Mouse (Mus musculus) heart, embryonic 11.5 days (tissue): ENCODE results near the gene Cog7. TPM values are rescaled to one million over a fixed set of nuclear protein-coding genes. Genes with fewer than 3 reads are reported as not detected.

Experiments
- ATAC-seq: fragments of 200-750 bp; cut with Nextera tagmentation; replicated peaks from 2 replicates; pipeline ENCODE4 v1.8.0; 2017; ENCODE audit warnings: moderate library complexity; ENCODE audit not compliant: insufficient number of reproducible peaks, low FRiP score, low TSS enrichment
- H3K27ac ChIP-seq: fragments of 300-500 bp; sonication (generic); 2 replicates; pipeline ENCODE4 v1.5.1; 2014; ENCODE audit warnings: mild to moderate bottlenecking, low read depth, low read length
- H3K27me3 ChIP-seq: fragments of 300-500 bp; sonication (generic); 2 replicates; pipeline ENCODE4 v1.6.1; 2014; ENCODE audit warnings: mild to moderate bottlenecking, low read length, mixed read lengths; ENCODE audit not compliant: control insufficient read depth, insufficient read depth
- H3K36me3 ChIP-seq: fragments of 300-500 bp; sonication (generic); 2 replicates; pipeline ENCODE4 v1.6.1; 2014; ENCODE audit warnings: mild to moderate bottlenecking, low read length, moderate library complexity, mixed read lengths; ENCODE audit not compliant: control insufficient read depth, insufficient read depth
- H3K4me1 ChIP-seq: fragments of 300-500 bp; sonication (generic); 2 replicates; pipeline ENCODE4 v1.6.1; 2014; ENCODE audit warnings: low read length; ENCODE audit not compliant: control insufficient read depth, insufficient read depth
- H3K4me2 ChIP-seq: fragments of 300-500 bp; sonication (generic); 2 replicates; pipeline ENCODE4 v1.6.1; 2014; ENCODE audit warnings: mild to moderate bottlenecking, moderate library complexity
- H3K4me3 ChIP-seq: fragments of 300-500 bp; sonication (generic); 2 replicates; pipeline ENCODE4 v1.5.1; 2014; ENCODE audit warnings: low read depth, low read length
- H3K9ac ChIP-seq: fragments of 300-500 bp; sonication (generic); 2 replicates; pipeline ENCODE4 v1.6.1; 2014; ENCODE audit warnings: mild to moderate bottlenecking, low read depth, low read length, moderate library complexity
- H3K9me3 ChIP-seq: fragments of 300-500 bp; sonication (generic); replicated peaks from 2 replicates; pipeline ENCODE4 v1.6.1; 2016; ENCODE audit warnings: low read length; ENCODE audit not compliant: control insufficient read depth
- WGBS: fragments of 180-500 bp; shearing (Covaris S2); extraction: QIAGEN DNeasy Blood & Tissue Kit; methylation state at CpG from one replicate; pipeline ENCODE4 v1.1.7; 2014; ENCODE audit not compliant: insufficient replicate concordance; 5-methylcytosine and 5-hydroxymethylcytosine counted together
- polyA plus RNA-seq: library from polyadenylated mRNA; unstranded; fragments of >200 nt; fragmentation: Nextera tagmentation; extraction: Ambion mirVana; gene quantifications from 2 replicates; pipeline ENCODE4 v1.2.1, GENCODE M21; 2014

Cog7 gene
- polyA plus RNA-seq, 1 experiment from 2014 or later, result 17.4 TPM

DNA sequence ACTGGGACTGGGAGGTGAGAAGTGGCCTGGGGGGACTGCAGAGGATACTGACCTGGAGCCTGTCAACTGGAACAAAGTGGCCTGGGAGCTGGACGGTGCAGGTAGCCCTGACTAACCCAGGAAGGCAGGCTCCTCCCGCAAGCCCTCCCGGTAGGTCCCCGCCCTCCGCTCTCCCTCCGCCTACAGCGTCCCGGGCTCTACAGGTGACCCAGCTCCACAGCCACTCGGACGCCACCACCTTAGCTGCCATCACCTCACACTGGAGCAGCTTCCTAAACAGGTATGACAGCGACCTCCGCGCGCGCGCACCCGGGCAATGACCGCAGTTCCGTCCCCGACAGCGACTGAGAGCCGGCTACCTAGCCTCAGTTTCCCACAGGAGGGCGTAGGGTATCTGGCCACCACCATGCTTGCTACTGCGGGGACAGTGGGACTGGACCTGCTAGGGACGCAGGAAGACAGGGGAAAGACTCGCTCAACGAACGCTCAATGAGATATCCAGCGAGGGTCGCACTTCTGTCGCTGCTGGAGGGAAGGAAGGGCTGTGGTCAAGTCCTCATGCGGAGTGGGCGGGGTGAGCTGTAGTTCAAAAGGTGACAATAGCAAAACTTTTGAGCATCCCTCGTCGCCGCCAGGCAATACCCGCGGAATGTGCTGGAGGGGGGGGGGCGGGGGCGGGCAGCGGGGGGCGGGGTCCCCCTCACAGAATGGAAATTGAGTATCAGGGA lies 116.5 kb downstream of the Cog7 start, which contains the start of gene Scnn1b:
Gene Scnn1b (plus strand): TSS at position 181 of the 728 bp plus-strand sequence.
- 0 out of 2 replicates have a peak, but pooled peaks cover 3% of the 10 kb centered on the region for H3K4me1 ChIP-seq
- peak within 1 kb of the TSS; percentile 72 for H3K4me2 ChIP-seq
- no peaks in the 10 kb centered on the region for H3K9me3 ChIP-seq
- H3K27me3 ChIP-seq, result peaks cover 34% of the 10 kb centered on the region
- H3K4me3 ChIP-seq, result peak within 1 kb of the TSS; percentile 37
- no peak for ATAC-seq
- H3K9ac ChIP-seq, result no peak within 1 kb of the TSS
- WGBS, result 2% methylated on average over 34 of the region's 42 CpGs
- H3K36me3 ChIP-seq, result no peaks in the 10 kb centered on the region
- no peak within 1 kb of the TSS for H3K27ac ChIP-seq

DNA sequence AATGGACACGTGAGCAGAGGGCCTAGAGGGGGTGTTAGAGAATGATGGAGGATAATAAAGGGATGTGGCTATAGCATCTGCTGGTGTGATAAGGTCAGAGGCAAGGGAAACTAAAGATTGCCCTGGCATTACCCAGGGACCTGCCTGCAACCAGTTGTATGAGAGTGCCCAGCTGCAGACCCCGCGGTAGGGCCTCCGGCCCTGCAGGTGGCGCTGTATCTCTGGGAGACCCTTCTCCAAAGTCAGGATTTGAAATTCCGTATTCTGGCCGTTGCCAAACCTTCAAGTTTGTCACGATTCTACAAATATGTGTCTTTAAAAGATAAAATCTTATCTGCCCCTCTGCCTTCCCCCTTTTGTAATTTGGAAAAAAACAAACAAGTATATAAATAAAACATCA lies 122.6 kb downstream of the Cog7 start:
- Histone ChIP-seq H3K4me1 (no peaks in the 10 kb centered on the region), H3K27ac (no peak overlapping the region), H3K9ac (no peak overlapping the region), H3K4me2 (no peak overlapping the region), H3K4me3 (no peak overlapping the region), H3K27me3 (peaks cover 6% of the 10 kb centered on the region), H3K36me3 (no peaks in the 10 kb centered on the region), H3K9me3 (no peaks in the 10 kb centered on the region)
- no peak for ATAC-seq
- WGBS, result 74% methylated on average over 8 of the region's 8 CpGs

DNA sequence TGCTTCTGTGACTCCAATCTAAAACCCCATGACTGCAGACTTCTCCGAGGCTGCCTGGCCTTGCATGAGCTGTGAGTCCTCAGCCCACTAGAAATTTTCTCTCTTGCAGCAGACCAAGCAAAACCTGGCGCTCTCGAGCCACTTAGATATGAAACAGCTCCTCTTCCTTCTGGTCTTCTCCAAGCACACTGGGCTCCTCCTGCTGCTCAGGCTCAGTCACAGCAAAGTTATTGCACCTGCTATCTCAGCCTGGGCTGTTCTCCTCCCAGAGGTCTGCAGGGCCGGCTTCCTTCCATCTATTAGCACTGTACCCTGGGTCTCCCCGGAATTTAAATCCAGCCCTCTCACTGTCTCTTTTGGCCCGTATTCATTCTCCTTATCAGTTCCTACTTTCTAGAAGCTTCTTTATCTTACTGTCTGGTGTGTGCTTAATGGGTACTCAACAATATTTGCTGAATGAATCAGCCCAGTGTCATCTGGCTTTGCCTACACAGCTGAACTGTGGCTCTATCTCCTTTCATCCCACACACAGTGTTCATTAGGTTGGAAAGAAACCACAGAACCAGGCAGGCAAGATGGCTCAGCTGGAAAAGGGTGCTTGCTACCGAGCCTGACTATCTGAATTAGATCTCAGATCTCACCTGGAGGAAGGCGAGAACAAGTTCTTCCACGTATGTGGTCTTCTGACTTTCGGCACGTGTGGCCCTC lies 124.2 kb downstream of the Cog7 start:
- no peak overlapping the region for H3K4me2 ChIP-seq
- H3K9me3 ChIP-seq, result no peaks in the 10 kb centered on the region
- ATAC-seq, result no peak
- H3K27me3 ChIP-seq, result no peaks in the 10 kb centered on the region
- H3K27ac ChIP-seq, result no peak overlapping the region
- no peaks in the 10 kb centered on the region for H3K36me3 ChIP-seq
- H3K4me3 ChIP-seq, result no peak overlapping the region
- 67% methylated on average over 11 of the region's 11 CpGs for WGBS
- no peaks in the 10 kb centered on the region for H3K4me1 ChIP-seq
- H3K9ac ChIP-seq, result no peak overlapping the region

DNA sequence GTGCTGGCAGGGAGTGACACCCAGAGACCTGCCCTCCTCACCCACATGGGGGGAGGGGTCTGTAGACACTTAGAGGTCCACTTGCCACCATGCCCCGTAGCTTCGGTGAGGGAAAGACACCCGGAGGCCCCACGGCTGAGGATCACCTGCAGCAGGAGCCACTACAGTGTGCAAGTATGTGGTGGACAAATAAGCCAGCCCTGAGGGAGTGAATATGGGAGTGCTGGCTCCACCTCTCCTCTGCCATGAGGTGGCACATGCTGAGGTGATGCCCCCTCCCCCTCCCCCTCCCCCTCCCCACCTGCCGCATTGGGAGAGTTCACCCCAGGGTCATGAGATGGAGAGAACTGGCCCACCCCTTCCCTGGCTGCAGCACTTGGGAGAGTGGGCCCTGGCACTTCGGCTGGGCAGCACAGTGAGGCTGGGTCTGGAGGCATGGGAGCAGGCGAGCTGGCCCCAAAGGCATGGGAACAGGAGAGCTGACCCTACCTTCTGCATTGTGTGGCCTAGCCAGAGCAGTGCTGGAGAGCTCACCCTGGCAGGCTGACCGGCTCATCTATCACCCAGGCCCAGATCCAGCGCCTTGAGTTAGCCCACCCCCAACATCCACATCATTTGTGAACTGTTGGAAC lies 132.9 kb downstream of the Cog7 start:
- no peaks in the 10 kb centered on the region for H3K36me3 ChIP-seq
- no peak overlapping the region for H3K4me2 ChIP-seq
- no peaks in the 10 kb centered on the region for H3K27me3 ChIP-seq
- H3K4me1 ChIP-seq, result no peaks in the 10 kb centered on the region
- ATAC-seq, result no peak; the same call in 1 of the 2 replicates
- no peak overlapping the region for H3K9ac ChIP-seq
- H3K4me3 ChIP-seq, result no peak overlapping the region
- WGBS, result 80% methylated on average over 8 of the region's 9 CpGs
- H3K9me3 ChIP-seq, result no peaks in the 10 kb centered on the region
- no peak overlapping the region for H3K27ac ChIP-seq

DNA sequence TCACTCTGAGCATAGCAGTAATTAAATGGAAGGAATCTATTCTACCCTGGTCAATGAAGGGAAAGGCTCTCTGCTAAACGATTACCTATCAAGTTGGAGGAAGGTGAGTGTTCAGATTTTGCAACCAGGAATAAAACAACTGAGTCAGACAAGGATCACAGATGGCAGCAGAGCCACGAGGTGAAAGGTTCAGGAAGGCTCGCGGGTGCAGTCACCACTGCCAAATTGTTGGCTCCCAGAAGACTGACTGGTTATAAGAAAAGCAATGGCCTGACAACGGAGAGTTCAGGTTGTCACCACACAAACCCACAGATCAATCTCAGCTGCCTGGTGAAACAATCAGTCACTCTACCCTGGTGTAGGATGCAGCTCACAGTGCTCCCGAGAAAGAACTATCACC lies 135.5 kb downstream of the Cog7 start:
- ATAC-seq, result no peak
- H3K9me3 ChIP-seq, result no peaks in the 10 kb centered on the region
- H3K27me3 ChIP-seq, result no peaks in the 10 kb centered on the region
- no peaks in the 10 kb centered on the region for H3K36me3 ChIP-seq
- H3K4me1 ChIP-seq, result no peaks in the 10 kb centered on the region
- no peak overlapping the region for H3K27ac ChIP-seq
- H3K4me3 ChIP-seq, result no peak overlapping the region
- H3K4me2 ChIP-seq, result no peak overlapping the region
- 65% methylated on average over 6 of the region's 6 CpGs for WGBS
- H3K9ac ChIP-seq, result no peak overlapping the region

DNA sequence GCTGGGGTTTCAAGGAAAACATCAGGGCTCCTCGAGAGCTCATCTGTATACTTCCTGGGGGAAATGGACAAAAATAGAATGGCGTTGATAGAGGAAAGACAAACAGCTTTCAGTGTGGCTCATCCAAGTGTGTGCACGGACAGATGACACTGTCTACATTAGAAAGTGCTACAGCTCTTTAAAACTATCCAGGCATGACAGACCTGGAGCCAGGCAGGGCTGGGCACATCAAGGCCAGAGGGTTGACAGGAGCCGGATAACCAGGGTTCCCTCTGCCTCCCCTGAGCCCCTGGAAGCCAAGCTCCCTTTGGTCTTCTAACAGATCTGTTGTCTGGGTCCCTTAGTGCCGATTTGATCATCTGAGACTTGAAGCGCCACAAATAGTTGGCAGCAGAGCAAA lies 139.3 kb downstream of the Cog7 start:
- no peak overlapping the region for H3K27ac ChIP-seq
- H3K27me3 ChIP-seq, result no peaks in the 10 kb centered on the region
- H3K4me1 ChIP-seq, result peaks cover 2% of the 10 kb centered on the region; the same call in 1 of the 2 replicates
- H3K4me2 ChIP-seq, result no peak overlapping the region
- ATAC-seq, result no peak
- no peak overlapping the region for H3K4me3 ChIP-seq
- no peaks in the 10 kb centered on the region for H3K9me3 ChIP-seq
- 36% methylated on average over 6 of the region's 6 CpGs for WGBS
- H3K9ac ChIP-seq, result no peak overlapping the region
- no peaks in the 10 kb centered on the region for H3K36me3 ChIP-seq

DNA sequence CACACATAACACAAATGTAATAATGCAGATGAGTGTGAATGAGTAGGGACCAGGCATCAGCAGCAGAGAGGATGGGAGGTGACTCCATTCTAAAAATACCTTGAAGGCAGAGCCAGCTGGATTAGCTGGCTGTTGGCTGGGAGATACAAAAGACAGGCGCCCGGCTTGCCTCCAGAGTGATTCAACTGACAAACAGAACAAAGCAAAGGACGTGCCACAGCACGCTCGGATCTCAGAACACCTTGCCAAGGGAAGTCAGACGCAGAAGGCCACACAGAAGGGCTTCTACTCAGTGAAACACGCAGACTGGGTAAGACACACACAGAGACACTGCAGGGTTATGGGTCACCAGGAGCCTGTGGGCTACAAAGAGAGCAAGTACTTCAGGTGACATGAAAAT lies 140.7 kb downstream of the Cog7 start:
- no peak for ATAC-seq
- peak overlapping the region; percentile 70 for H3K27ac ChIP-seq
- no peak overlapping the region for H3K4me3 ChIP-seq

DNA sequence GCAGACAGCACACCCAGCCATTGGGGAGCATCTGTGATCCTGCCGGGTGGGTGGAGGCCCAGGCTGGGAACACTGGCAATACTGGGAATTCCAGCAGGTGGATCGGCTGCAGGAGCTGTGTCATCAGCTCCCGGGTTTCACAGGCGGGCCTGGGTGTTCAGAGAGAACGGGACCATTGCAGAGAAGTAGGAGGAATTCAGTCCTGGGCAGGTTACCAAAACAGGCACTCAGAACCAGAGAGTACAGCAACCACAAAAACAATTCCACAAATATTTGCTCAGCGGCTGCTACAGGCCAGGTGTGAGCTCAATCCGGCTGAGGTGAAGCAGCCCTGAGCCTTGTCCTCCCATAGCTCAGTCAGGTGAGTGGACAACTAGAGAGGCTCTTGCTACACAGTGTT lies 144.7 kb downstream of the Cog7 start:
- Histone ChIP-seq H3K4me2 (no peak overlapping the region), H3K36me3 (no peaks in the 10 kb centered on the region), H3K27me3 (no peaks in the 10 kb centered on the region), H3K27ac (no peak overlapping the region), H3K4me3 (no peak overlapping the region), H3K9ac (no peak overlapping the region), H3K4me1 (peaks cover 2% of the 10 kb centered on the region; the same call in 1 of the 2 replicates), H3K9me3 (no peaks in the 10 kb centered on the region; the same call in 1 of the 2 replicates)
- 79% methylated on average over 7 of the region's 7 CpGs for WGBS
- ATAC-seq, result no peak

More for the DNA sequence above, 140.7 kb downstream of the Cog7 start:
- Histone ChIP-seq H3K4me1 (peaks cover 2% of the 10 kb centered on the region; the same call in 1 of the 2 replicates), H3K27me3 (no peaks in the 10 kb centered on the region), H3K4me2 (peak overlapping the region; percentile 30; the same call in 1 of the 2 replicates), H3K9ac (no peak overlapping the region), H3K36me3 (no peaks in the 10 kb centered on the region), H3K9me3 (no peaks in the 10 kb centered on the region)
- WGBS, result 32% methylated on average over 7 of the region's 7 CpGs
